Mouse (Mus musculus): ENCODE data around the gene Atf6b. TPM values are rescaled to one million over a fixed set of nuclear protein-coding genes. Genes with fewer than 3 reads are reported as not detected.

Atf6b gene
- polyA plus RNA-seq, 1 experiment from 2014 or later, result 106 TPM

DNA sequence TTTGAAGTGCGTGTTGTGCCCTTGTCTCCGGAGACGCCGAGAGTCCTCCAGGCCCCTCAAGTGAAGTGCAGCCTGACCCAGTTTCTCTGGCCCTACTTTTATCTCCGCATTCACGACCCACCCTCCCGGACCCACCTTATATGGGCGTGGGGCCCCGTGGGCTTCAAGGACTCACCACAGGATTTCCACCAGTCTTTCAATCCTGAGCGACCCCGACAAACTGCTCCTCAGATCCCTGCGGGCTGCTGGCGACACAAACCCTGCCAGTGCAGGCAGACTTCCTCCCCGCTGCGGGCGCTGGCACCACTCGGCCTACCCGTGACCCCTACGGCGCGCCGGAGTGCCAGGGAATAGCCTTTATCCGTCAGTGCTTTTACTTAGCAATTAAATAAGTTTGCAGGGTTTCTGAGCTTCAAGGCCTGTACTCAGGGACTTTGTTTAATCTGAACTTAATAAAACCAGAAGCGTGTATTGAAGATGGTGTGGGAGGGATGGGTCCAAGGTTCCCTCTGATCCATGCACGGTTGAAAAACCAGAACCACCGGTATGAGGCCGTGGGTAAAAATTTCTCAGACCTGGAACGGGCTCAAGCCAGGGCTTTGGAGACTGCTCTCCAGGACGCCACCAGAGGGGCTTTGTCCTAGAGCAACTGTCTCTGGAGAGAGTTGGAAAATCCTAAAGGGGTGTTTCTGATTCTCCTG lies 18.9 kb upstream of the Atf6b start, which contains the start of gene Ppt2:
Gene Ppt2, minus strand, starts transcription at position 568 of the 701 bp plus-strand sequence.
- Histone ChIP-seq H3K4me2 (peak within 1 kb of the TSS; percentile 91), H3K36me3 (peaks cover 17% of the 10 kb centered on the region), H3K9ac (peak within 1 kb of the TSS; percentile 83), H3K9me3 (no peaks in the 10 kb centered on the region), H3K4me1 (peaks cover 61% of the 10 kb centered on the region), H3K4me3 (peak within 1 kb of the TSS; percentile 82), H3K27ac (peak within 1 kb of the TSS; percentile 97), H3K27me3 (peaks cover 38% of the 10 kb centered on the region)
- WGBS, result 2% methylated on average over 29 of the region's 29 CpGs
- ATAC-seq (ENCODE audit: insufficient number of reproducible peaks, insufficient read depth, low FRiP score, low TSS enrichment, low read depth), result no peak

DNA sequence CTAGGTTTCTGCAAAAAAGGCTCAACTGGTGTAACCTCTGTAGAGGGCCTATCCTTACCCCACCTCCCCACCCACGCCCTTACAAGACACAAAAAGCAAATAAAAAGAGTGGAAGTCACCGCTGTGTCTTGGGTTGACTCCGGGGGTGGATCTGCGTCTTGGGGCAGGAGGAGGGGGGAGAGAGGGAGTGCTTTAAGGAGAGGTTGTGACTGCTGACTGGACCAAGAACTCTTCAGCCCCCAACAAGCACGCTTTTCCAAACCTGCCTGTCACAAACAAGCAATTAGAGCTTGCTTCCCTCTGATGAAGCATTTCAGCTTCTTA lies 18.3 kb upstream of the Atf6b start:
- peak overlapping the region; percentile 83 for H3K9ac ChIP-seq
- peak overlapping the region; percentile 82 for H3K4me3 ChIP-seq
- peaks cover 13% of the 10 kb centered on the region for H3K36me3 ChIP-seq
- peak overlapping the region; percentile 91 for H3K4me2 ChIP-seq
- WGBS, result 24% methylated on average over 5 of the region's 5 CpGs
- peaks cover 43% of the 10 kb centered on the region for H3K27me3 ChIP-seq
- H3K27ac ChIP-seq, result peak overlapping the region; percentile 97
- H3K4me1 ChIP-seq, result peaks cover 61% of the 10 kb centered on the region
- H3K9me3 ChIP-seq, result no peaks in the 10 kb centered on the region
- no peak for ATAC-seq (ENCODE audit: insufficient number of reproducible peaks, insufficient read depth, low FRiP score, low TSS enrichment, low read depth)

DNA sequence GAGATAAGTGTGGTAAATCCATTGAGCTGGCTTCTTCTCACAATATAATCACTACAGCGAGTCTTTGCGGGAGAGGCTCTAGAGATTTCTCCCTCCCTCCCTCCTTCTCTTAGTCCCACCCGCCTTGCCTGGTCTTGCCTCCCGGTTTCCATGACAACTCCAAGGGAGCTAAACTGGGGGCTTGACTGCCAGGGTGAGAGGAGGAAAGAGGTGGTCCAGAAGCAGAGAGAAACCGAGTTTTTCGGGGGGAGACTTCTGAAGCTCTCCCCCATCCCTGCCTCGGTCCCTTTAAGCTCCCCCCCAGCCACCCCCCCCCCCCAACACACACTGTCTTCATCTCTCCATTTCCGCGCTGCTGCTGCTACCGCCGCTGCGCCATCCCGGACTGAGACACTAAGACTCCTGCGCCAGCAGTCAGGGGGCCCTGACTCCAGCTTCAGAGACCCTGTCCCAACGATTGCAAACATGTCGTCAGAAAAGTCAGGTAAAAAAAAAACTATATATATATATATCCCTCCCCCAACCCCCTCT lies 17.7 kb upstream of the Atf6b start, which contains the start of gene Prrt1:
Gene Prrt1, plus strand, starts transcription at position 313 of the 531 bp plus-strand sequence.
- peak within 1 kb of the TSS; percentile 82 for H3K4me3 ChIP-seq
- H3K27ac ChIP-seq, result peak within 1 kb of the TSS; percentile 97
- 2% methylated on average over 16 of the region's 16 CpGs for WGBS
- no peaks in the 10 kb centered on the region for H3K9me3 ChIP-seq
- H3K27me3 ChIP-seq, result peaks cover 47% of the 10 kb centered on the region
- peaks cover 6% of the 10 kb centered on the region; the same call in 1 of the 2 replicates for H3K36me3 ChIP-seq
- H3K9ac ChIP-seq, result peak within 1 kb of the TSS; percentile 83
- no peak for ATAC-seq (ENCODE audit: insufficient number of reproducible peaks, insufficient read depth, low FRiP score, low TSS enrichment, low read depth)
- H3K4me2 ChIP-seq, result peak within 1 kb of the TSS; percentile 91
- H3K4me1 ChIP-seq, result peaks cover 61% of the 10 kb centered on the region

DNA sequence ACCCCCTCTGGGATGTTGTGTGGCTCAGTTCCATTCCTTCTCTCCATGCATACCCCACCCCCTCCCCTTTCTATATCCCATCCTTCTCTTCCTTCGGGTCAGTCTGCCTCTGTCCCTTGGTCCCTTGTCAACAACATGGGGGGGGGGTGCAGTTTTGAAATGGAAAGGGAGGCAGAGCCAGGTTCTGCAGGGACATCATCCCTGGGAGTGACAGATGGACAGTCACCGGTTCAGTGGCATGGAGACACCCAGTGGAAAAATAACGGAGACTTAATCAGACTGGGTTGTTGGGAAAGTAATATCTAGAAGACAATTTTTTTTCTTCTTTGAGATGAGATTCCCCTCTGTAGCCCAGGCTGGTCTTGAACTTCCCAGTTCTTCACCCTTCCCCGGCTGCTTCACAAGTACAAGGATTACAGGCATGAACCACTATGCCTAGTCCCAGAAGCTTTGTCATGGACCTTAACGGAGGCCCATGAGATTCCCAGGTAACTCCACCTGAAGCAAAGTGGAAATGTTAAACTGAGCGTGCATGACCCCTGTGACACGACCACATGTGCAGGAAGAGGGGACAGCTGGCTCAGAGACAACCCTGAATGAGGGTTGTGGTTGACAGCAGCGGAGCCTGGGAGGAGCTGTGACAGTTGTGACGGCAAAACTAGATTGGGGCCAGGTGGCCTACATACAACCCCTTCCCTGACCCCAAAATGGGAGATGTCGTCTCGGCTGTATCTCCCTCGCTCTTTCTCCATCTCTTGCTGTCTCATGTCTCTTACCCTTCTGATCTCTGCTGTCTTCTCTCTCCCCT lies 16.9 kb upstream of the Atf6b start:
- H3K4me2 ChIP-seq, result peak overlapping the region; percentile 91
- peak overlapping the region; percentile 83; the same call in 1 of the 2 replicates for H3K9ac ChIP-seq
- no peak overlapping the region for H3K27ac ChIP-seq
- peaks cover 47% of the 10 kb centered on the region for H3K27me3 ChIP-seq
- H3K9me3 ChIP-seq, result no peaks in the 10 kb centered on the region
- peaks cover 5% of the 10 kb centered on the region; the same call in 1 of the 2 replicates for H3K36me3 ChIP-seq
- ATAC-seq (ENCODE audit: insufficient number of reproducible peaks, insufficient read depth, low FRiP score, low TSS enrichment, low read depth), result no peak
- peaks cover 61% of the 10 kb centered on the region for H3K4me1 ChIP-seq
- WGBS, result 12% methylated on average over 12 of the region's 12 CpGs
- peak overlapping the region; percentile 82 for H3K4me3 ChIP-seq

DNA sequence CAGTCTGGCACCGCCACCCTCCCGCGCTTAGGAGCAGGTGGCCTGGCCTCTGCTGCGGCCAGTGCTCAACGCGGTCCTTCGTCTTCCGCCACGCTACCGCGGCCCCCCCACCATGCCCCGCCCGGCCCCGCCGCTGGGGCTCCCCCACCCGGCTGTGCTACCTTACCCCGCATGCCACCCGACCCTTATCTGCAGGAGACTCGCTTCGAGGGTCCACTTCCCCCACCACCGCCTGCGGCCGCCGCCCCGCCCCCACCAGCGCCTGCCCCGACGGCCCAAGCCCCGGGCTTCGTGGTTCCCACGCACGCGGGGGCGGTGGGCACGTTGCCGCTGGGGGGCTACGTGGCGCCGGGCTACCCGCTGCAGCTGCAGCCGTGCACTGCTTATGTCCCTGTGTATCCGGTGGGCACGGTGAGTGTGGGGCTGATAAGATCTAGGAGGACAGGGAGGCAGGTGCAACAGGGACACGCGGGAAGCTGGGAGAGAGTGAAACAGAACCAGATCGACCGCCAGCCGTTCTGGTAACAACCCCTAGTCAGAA lies 16.1 kb upstream of the Atf6b start:
- H3K27me3 ChIP-seq, result peaks cover 49% of the 10 kb centered on the region
- 2% methylated on average over 48 of the region's 48 CpGs for WGBS
- peak overlapping the region; percentile 91 for H3K4me2 ChIP-seq
- no peaks in the 10 kb centered on the region for H3K9me3 ChIP-seq
- H3K4me1 ChIP-seq, result peaks cover 60% of the 10 kb centered on the region
- H3K27ac ChIP-seq, result no peak overlapping the region
- 0 out of 2 replicates have a peak overlapping the region, but pooled peaks have one; percentile 27 for H3K9ac ChIP-seq
- H3K36me3 ChIP-seq, result no peaks in the 10 kb centered on the region
- H3K4me3 ChIP-seq, result peak overlapping the region; percentile 46
- no peak for ATAC-seq (ENCODE audit: insufficient number of reproducible peaks, insufficient read depth, low FRiP score, low TSS enrichment, low read depth)

DNA sequence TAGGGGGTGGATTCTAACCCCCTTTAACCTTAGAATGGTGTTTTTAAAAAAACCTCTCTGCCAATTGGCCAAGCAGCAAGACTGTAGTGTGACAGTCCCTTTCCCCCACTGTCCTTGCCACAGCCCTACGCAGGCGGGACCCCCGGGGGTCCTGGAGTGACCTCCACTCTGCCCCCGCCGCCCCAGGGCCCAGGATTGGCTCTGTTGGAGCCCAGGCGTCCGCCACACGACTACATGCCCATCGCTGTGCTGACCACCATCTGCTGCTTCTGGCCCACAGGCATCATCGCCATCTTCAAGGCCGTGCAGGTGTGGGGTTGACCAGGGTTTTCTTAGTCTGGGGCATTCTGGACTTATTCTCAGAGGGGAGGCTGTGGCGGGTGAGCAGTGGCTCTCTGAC lies 15.3 kb upstream of the Atf6b start:
- H3K27ac ChIP-seq, result no peak overlapping the region
- H3K27me3 ChIP-seq, result peaks cover 49% of the 10 kb centered on the region
- peaks cover 52% of the 10 kb centered on the region for H3K4me1 ChIP-seq
- peak overlapping the region; percentile 67 for H3K9ac ChIP-seq
- no peaks in the 10 kb centered on the region for H3K9me3 ChIP-seq
- no peaks in the 10 kb centered on the region for H3K36me3 ChIP-seq
- WGBS, result 6% methylated on average over 12 of the region's 12 CpGs
- no peak for ATAC-seq (ENCODE audit: insufficient number of reproducible peaks, insufficient read depth, low FRiP score, low TSS enrichment, low read depth)
- peak overlapping the region; percentile 91 for H3K4me2 ChIP-seq
- peak overlapping the region; percentile 46 for H3K4me3 ChIP-seq

DNA sequence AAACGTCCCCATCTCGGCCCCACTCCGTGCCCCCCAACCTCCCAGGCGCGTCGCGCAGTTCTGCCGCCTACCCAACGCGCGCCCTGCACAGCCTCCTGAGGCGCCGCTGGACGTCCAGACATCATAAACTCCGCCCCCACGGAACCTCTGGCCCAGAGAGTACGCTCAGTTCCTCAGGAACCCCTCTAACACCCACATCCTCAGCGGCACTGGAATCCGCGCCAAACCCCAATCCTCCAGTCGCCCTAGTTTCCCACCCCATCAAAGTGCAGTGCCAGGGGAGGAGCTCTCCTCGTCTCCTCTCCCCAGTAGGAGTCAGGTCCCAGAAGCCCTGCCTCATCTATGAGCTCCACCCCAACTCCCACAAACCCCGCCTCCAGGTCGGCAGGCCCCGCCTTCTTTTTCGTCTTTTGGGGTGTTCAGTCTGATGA lies 14.7 kb upstream of the Atf6b start:
- peak; percentile 52 for ATAC-seq (ENCODE audit: insufficient number of reproducible peaks, insufficient read depth, low FRiP score, low TSS enrichment, low read depth)
- H3K27me3 ChIP-seq, result peaks cover 49% of the 10 kb centered on the region
- WGBS, result 1% methylated on average over 26 of the region's 26 CpGs

DNA sequence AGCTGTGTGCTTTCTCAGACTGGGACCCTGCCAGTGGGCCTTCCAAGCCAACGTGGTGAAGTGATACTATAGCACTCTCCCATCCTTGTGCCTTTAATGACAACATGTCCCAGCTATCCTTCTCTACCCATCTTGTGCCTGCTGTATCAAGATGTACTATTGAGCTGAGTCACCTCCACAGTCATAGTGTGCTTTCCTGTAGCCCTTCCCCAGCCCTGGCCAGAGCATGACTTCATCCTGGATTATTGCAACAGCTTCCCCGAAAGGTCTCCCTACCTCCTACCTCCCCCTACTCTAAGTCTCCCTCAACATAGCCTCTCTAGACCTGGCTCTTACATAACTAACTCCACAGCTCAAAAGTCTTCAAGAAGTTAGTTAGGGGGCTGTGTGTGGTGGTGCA lies 11.3 kb upstream of the Atf6b start:
- Histone ChIP-seq H3K27me3 (peaks cover 35% of the 10 kb centered on the region), H3K36me3 (no peaks in the 10 kb centered on the region), H3K4me2 (no peak overlapping the region), H3K9me3 (no peaks in the 10 kb centered on the region), H3K4me3 (no peak overlapping the region), H3K9ac (no peak overlapping the region), H3K27ac (no peak overlapping the region), H3K4me1 (peaks cover 23% of the 10 kb centered on the region)
- WGBS, result 68% methylated on average over 2 of the region's 2 CpGs
- no peak for ATAC-seq (ENCODE audit: insufficient number of reproducible peaks, insufficient read depth, low FRiP score, low TSS enrichment, low read depth)

More for the DNA sequence above, 14.7 kb upstream of the Atf6b start:
- H3K9ac ChIP-seq, result peak overlapping the region; percentile 67
- peaks cover 51% of the 10 kb centered on the region for H3K4me1 ChIP-seq
- H3K27ac ChIP-seq, result 0 out of 2 replicates have a peak overlapping the region, but pooled peaks have one; percentile 22
- H3K4me3 ChIP-seq, result peak overlapping the region; percentile 46
- no peaks in the 10 kb centered on the region for H3K9me3 ChIP-seq
- H3K36me3 ChIP-seq, result no peaks in the 10 kb centered on the region
- H3K4me2 ChIP-seq, result peak overlapping the region; percentile 91

DNA sequence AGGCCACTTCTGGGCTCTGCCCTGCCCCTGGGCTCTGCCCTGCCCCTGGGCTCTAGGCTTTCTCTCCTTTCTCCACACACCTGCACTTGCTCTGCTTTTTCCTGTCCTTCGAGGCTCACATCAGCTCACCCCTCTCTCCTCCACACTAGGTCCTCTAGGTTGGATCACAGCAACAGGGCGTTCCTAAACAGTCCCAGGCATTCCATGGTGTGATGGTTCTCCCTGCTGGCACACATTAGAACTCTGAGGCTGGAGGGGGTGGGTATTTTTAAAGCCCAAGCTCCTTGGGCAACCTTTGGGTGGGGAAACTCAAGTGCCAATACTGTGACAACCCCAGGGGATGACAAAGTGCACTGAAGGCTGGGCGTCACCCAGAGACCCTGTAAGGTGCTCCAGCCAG lies 9.5 kb upstream of the Atf6b start:
- 55% methylated on average over 3 of the region's 3 CpGs for WGBS
- no peak overlapping the region for H3K4me2 ChIP-seq
- 0 out of 2 replicates have a peak overlapping the region, but pooled peaks have one; percentile 32 for H3K9ac ChIP-seq
- peak overlapping the region; percentile 28; the same call in 1 of the 2 replicates for H3K27ac ChIP-seq
- H3K4me1 ChIP-seq, result peaks cover 18% of the 10 kb centered on the region
- H3K36me3 ChIP-seq, result no peaks in the 10 kb centered on the region
- no peak overlapping the region for H3K4me3 ChIP-seq
- H3K27me3 ChIP-seq, result peaks cover 17% of the 10 kb centered on the region
- no peak for ATAC-seq (ENCODE audit: insufficient number of reproducible peaks, insufficient read depth, low FRiP score, low TSS enrichment, low read depth)
- no peaks in the 10 kb centered on the region for H3K9me3 ChIP-seq

DNA sequence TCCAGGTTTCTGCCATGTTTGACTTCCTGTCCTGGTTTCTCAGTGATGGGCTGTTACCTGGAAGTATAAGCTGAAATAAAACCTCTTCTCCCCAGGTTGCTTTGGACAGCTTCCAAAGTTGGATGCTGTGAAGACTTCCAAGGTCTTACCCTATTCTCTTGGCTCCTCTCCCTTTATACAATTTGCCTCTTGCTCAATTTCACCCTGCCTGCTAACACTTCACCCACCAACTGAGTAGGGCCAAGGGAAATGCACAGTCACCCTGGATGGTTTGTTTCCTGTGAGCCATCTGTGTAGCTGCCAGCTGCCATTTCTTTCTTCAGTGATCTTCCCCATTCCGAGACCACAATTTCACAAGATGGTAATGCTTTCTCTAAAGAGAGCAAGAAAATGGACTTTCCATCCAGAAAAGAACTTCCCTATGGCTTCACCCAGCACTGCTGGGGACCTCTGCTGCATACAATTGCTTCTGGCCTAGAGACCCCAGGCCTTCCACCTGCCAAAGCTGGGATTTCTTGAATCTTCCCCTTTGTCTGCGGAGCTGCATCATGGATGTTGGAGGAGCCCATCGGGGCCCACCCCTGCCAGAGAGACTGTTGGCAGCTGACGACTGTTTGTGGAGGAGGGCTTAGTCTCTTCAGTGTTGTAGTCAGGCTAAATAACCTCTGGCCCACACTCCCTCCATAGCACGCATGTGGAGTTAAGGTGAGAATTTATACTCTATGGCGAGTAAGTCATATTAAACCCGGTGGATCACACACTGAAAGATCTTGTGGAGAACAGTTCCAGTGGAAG lies 7.3 kb upstream of the Atf6b start:
- no peak for ATAC-seq (ENCODE audit: insufficient number of reproducible peaks, insufficient read depth, low FRiP score, low TSS enrichment, low read depth)
- Histone ChIP-seq H3K9me3 (no peaks in the 10 kb centered on the region), H3K4me2 (no peak overlapping the region), H3K9ac (no peak overlapping the region), H3K27me3 (0 out of 2 replicates have a peak, but pooled peaks cover 2% of the 10 kb centered on the region), H3K4me3 (no peak overlapping the region), H3K4me1 (peaks cover 17% of the 10 kb centered on the region), H3K36me3 (no peaks in the 10 kb centered on the region), H3K27ac (no peak overlapping the region)
- WGBS, result 79% methylated on average over 7 of the region's 7 CpGs

All from embryonic facial prominence, embryonic 13.5 days (tissue).